Mouse (Mus musculus) adrenal gland (tissue): ENCODE data around the gene Eef1akmt1.

Experiments
- intact Hi-C: fragments of 180-260 bp; cut with DNase I; formaldehyde crosslinking; loops from one replicate; pipeline ENCODE4 v1.15.1; 2025

Gene Eef1akmt1

DNA sequence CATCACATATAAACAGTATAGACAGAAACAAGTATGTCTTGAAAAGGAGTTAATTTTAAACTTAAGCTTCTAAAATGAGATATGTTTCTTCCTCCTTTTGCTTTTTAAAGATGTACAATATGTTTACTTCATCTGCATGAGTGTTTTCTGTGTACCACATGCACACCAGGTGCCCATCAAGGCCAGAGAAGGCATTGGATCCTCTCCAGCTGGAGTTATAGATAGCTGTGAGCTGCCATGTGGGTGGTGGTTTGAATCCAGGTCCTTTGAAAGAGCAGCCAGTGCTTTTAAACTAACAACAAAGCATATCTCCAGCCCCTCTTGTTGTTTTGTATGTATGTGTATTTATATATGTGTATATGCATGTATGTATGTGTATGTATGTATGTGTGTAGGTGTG lies 18.5 kb downstream of the Eef1akmt1 start:
- intact Hi-C loops: no loop called here

DNA sequence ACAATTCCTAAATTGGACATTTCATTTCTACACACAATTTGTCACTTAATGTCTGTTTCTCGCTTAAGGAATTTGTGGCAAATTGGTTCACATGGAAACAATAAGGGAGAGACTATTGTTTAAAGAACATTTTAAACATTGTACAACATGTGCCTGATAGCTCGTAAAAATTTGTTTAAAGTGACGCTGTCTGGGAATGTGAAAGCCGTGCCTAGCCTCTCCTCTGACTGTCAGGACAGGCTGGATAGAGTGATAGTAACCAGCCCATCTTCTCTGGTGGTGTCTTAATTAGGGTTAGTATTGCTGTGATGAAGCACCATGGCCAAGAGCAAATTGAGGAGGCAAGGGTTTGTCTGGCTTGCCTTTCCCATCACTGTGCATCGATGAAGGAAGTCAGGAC lies 24.4 kb downstream of the Eef1akmt1 start:
- intact Hi-C loops: no loop called here

DNA sequence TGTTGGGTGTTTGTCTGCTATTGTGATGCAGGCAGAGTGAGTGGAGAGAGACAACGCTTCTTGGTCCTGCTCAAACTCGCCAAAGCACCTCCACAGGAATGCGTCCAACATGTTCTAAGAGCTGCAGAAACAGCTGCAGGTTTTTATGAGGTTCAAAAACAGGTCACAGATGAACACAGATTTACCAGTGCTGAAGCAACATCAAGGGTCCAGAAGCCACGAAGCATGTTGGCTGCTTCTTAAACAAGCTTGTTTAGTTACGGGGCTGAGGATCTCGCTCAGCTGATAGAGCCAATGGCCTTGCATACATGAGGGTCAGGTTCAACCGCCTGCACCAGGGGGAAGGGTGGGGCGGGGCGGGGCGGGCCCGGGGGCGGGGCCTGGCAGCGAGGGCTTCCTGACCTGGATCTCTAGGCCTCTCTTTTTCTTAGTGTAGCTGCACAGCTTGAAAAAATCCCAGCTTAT lies 24.8 kb downstream of the Eef1akmt1 start:
- intact Hi-C loops: no loop called here

DNA sequence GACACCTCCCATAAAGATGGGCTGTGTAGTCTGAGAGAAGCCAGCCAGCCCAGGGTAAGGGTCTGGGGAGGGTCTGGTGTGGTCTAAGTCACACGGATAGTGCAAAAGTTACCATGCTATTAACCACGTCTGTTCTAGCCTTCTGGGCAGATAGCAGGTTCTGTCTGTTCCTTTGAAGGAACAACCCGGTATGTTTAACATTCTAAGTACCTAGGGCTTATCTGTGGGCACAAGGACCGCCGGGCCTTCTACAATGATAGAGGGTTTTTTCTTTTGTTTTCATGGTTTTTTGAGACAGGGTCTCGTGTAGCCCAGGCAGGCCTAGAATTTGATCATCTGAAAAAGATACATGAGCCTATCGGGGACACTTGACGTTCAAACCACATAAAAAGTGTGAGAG lies 25.3 kb downstream of the Eef1akmt1 start:
- intact Hi-C loops: no loop called here

DNA sequence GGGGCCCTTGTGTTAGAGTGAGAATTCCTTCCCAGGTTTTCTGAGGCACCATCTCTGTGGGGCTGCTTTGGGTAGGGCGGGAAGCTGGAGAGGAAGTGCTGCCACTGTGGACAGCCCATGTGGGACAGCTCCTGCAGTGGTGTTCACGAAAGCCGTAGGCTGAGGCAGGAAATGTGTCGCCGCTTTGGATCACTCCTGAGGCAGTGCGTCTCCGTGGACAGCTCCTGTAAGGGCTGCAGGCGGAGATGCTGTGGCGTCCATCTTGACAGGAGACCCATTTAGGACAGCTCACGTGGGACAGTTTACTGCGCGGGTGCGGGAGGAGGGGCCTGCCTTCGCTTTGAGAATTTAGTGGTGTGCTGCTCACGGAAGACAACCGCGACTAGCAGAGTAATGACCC lies 25.9 kb downstream of the Eef1akmt1 start:
- intact Hi-C loops: no loop called here

DNA sequence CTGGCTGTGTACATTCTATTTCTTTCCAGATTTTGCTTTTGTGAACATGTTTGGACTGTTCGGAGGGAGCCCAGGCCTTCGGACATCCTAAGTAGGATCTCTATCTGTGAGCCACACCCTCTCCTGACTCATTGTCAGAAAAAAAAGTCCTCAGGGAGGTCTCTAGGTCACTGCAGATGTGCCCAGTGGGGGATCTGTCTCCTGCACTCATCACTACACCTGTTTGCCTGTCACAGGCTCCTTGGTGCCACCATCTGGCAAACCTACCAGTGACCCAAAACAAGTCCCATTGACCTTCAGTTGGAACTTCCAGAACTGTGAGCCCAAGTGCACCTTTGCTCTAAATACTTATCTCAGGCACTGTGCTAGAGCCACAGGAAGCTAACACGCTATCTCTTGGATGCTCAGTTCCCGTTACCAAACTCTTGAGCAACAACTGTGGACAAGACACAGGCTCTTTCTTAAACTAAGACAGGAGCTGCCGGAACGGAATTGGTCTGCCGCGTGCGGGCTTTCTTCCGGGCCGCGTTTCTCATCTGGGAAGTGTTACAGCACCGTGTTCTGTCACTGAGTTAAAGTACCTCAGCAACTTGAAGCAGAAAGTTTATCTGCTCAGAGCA lies 27.9 kb downstream of the Eef1akmt1 start:
- intact Hi-C loops: no loop called here

DNA sequence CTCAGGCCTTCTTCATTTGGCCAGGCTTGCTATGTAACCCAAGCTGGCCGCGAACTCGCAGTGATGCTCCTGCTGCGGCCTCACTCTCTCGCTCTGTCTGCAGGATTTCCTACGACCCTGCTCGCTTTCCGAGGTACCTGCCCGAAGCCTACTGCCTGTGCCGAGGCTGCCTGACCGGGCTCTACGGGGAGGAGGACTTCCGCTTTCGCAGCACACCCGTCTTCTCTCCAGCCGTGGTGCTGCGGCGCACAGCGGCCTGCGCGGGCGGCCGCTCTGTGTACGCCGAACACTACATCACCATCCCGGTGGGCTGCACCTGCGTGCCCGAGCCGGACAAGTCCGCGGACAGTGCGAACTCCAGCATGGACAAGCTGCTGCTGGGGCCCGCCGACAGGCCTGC lies 29.2 kb downstream of the Eef1akmt1 start:
- intact Hi-C loops: no loop called here

DNA sequence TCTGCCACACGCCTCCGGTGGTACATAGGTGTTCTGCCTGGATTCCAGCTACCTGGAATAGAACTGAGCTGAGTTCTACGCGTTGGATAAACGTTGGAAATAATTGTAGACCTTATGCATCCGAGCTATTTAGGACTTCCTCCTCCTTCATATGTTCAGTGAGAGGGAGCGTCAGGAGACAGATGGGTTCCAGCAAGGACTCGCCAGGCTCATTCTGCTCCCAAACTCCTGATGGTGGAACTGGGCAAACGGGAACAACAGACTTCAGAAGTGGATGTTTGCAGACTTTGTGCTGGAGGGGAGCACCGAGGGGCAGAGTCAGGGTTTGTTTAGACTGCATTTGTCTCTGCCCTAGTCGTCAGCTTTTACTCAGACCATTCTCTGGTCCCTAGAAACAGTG lies 30.7 kb downstream of the Eef1akmt1 start:
- intact Hi-C loops: no loop called here

DNA sequence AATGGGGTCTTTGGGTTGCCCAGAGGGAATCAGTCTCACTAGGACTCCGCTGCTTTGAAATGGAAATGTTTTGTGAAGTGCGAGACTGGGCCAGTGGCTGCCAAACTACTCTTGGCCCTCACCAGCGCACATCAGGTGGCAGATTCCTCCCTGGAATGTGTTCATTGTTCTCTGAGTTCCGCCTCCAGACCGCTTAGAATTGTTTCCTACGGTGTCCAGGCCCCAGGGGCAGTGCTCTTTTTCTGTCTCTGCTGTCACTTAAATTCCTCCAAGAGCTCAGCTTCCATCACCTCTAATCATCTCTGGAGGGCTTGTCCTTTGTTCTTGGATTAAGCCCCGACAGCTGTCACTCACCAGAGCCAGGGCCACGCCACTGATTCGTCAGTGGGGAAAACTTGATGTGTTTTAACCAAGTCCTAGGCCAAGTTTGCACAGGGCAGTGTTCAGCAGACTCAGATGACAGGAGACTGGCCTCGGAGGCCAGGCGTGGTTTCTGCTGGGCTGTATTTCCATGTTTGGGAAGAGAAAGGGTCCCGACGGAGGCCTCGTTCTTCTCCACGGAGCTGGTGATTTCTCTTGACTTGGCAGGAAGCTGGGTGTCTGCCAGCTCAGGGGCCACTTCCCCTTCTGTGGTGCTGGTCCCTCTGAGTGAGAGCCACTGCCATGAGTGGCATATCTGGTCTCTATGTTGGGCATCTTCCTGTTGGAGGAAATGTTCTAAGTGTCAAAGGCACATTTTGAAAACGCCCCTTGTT lies 34.0 kb downstream of the Eef1akmt1 start:
- intact Hi-C loops: loop anchor here (5.0 kb wide), 1 partner anchor 35 kb away; the partner anchor contains the start of gene Eef1akmt1

DNA sequence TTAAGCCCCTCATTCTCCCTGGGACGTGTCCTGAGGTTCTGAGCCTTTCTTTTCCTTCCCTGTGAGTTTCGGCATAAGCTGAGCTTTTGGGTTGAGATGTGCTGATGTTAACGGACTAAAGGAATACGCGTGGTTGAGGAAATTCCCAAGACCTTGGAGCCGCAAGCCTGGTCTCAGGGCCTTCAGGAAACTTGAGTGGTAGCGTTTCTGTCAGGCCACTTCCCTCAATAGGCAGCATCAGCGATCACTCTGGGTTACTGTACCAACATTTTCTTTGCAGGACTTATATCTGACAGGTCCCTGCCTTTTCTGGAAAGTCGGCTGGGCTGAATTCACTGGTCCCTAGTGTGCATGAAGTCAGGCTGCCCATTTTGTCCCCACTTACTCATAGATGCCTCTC lies 34.6 kb downstream of the Eef1akmt1 start:
- intact Hi-C loops: loop anchor here (5.0 kb wide), 1 partner anchor 35 kb away; the partner anchor contains the start of gene Eef1akmt1

DNA sequence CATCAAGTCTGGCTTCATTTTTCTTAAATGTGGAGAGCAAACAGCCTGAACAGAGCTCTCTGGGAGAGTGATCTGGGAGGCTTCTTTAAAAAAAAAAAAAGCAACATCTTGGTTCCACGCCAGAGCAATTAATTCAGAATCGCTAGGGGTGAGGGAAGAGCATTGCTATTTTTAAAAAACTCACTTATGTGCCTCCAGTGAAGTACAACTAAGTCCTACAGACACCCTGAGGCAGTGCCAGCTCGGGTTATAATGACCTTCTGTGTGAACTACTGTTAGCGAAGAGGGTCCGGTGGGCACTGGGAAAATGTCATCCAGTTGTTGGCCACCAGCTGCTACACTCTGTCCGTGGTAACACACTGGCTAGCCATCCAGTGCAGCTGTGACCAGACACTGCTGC lies 35.8 kb downstream of the Eef1akmt1 start:
- intact Hi-C loops: loop anchor here (5.0 kb wide), 1 partner anchor 37 kb away; the partner anchor contains the start of gene Eef1akmt1

DNA sequence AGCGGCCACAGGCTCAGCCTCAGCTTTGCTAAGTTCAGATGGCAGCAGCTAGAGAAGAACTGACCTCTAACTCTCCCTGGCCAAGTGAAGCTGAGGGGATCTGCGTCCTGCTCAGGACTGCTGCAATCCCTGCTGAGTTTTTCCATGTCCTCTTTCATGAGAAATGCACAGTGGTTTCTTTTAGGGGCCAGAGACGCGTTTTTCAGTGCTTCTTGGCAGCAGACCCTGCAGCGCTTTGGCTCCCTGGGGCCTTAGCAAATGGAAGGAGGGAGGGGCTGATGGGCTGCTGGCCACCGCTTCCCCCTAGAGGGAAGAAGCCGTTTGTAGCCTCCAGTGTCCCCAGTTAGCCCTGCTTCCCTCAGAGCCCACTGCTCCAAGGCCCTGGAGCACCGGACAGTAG lies 36.5 kb downstream of the Eef1akmt1 start:
- intact Hi-C loops: loop anchor here (5.0 kb wide), 2 partner anchors 37 to 82 kb away; partner anchors contain the start of gene Eef1akmt1

DNA sequence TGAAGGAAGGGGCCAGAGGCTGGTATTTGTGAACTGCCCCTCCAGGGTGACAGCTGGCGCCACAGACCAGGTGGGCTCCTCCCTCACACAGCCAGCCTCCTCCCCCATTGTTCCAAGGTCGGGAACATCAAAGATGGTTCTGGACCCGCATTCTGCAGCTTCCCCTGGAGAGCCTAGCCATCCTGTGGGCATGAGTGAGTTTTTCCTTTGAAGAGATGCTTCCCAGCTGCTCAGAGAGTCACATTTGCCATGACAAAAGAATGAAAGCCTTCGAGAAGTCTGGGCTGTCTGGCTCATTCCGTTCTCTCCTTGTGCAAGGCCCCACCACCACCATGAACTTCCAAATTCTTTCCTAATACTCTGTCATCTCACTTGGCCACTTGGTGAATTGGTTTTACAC lies 37.1 kb downstream of the Eef1akmt1 start:
- intact Hi-C loops: loop anchor here (5.0 kb wide), 1 partner anchor 83 kb away; no protein-coding TSS in a partner anchor

DNA sequence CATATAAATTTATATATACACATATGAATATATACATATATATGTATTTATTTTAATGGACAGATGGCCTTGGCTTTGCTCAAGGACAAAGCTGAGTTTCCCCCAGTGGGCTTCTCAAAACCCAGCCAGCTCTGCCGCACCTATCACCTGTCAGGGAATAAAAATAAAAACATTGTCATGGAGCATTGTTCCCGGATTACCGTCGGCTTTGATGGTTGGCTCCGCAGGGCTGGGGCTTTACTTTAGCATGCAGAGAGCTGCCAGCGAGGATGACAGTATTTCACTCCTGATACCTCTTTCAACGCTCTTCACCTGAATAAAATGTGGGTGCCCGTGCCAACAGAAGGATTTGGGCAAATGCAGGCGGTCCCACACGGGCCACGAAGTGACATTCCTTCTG lies 37.6 kb downstream of the Eef1akmt1 start:
- intact Hi-C loops: loop anchor here (5.0 kb wide), 1 partner anchor 83 kb away; no protein-coding TSS in a partner anchor

DNA sequence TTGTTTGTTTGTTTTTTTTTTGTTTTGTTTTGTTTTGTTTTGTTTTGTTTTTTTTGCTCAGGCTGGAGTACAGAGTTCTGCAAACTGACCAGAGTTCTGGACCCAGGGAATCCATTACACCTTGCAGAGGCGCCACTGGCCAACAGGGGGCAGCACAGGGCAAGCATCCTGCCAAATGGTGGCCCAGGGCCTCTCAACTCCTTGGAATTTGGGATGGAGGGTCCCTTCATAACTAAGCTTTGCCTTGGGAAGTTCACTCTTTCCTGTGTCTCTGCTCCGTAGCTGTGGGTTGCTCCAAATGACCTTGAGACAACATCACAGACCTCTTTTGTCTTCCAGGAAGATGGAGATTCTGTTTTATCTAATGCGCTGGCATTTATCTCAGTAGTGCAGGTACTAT lies 38.2 kb downstream of the Eef1akmt1 start:
- intact Hi-C loops: loop anchor here (5.0 kb wide), 1 partner anchor 84 kb away; no protein-coding TSS in a partner anchor

DNA sequence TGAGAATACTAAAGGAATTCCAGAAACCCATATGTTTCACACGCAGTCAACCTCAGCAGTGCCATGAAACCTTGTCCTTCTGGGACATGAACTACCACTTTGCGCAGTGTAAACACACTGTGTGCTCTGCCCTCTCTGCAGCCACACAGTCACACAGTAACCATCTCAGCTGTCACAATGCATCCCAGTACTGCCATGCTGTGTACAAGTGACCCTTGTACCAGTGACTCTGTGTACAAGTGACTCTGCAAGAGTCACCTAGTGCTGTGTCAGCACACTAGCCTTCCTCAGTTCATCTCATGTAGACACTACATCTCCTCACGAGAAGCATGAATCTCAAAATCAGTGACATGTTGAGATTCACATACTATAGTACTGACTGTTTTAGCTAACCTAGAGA lies 38.8 kb downstream of the Eef1akmt1 start:
- intact Hi-C loops: loop anchor here (5.0 kb wide), 1 partner anchor 85 kb away; no protein-coding TSS in a partner anchor

DNA sequence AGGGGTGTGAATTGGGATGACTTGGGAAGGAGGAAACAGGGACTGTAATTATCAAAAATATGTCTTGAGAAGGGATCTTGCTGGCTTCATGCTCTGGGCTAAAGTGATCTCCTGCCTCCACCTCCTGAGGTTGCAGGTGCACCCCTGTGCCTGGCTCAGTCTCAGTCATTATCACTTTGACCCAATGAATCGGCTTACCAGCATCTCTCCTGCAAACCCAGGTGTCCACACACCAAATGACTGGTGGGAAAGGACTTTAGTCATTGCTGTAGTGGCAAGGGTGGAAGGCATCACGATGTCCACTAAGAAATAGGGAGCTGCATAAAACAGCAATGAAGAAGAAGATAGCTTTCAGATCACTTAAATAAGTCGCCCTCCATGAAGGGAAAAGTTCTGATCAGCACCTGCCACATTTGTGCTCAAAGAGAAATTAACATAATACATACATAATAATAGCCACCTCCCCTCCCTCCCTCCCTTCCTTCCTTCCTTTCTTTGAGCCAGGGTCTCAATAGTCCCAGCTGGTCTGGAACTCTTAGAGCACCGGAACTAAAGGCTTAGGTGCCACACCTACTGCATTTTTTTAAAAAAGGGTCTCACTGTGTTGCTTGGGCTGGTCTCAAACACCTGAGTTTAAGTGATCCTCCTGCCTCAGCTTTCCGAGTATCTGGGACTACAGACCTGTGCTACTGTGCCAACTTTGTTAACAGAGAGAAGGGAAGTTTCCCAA lies 41.5 kb downstream of the Eef1akmt1 start:
- intact Hi-C loops: loop anchor here (5.0 kb wide), 1 partner anchor 87 kb away; no protein-coding TSS in a partner anchor

DNA sequence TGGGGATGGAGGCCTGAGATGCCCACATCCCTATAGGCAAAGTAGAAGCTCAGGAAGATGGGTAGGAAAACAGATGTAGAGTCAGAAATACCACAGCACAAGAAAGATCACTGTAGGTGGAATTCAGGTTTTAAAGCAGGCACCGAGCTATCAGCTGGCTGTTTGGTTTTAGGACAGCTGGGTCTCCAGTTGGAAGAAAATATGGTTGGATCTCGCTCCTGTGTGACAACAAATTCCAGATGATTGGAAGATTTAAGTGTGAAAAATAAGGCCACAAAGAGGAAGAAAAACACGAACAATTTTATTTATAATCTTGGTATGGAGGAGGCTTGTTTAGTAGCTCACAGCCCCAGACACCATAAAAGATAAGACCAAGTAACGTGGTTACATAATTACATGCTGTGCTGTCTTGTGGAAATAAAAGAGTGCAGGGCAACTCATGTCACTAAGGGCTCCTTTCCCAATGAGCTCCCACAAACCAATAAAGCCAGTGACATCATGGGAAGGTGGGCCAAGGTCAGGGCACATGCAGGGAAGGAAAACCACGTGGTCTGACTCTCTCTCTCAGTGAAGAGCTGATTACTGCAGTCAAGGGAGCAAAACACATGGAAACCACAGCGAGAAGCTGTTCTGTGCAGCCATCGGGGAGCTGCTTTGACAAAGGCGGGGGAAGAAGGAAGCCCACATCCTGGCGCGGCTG lies 42.2 kb downstream of the Eef1akmt1 start:
- intact Hi-C loops: no loop called here

DNA sequence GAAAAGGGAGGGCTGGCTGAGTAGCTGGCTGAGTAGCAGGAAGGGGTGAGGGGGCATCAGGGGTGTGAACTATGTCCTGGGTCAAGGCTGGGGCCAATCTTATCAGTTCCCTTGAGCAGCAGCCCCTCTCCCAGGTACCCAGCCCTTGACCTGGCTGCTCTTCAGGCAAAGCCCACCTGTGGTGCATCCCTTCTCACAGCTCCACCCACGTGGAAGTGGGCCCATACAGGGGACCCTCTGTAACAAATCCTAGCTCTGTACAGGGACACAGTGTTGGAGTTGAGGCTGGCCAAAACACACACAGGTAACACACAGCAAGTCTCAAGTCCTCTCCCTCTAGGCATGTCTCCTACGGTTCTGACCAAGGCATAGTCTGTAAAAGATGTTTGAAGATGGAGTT lies 43.8 kb downstream of the Eef1akmt1 start:
- intact Hi-C loops: no loop called here

DNA sequence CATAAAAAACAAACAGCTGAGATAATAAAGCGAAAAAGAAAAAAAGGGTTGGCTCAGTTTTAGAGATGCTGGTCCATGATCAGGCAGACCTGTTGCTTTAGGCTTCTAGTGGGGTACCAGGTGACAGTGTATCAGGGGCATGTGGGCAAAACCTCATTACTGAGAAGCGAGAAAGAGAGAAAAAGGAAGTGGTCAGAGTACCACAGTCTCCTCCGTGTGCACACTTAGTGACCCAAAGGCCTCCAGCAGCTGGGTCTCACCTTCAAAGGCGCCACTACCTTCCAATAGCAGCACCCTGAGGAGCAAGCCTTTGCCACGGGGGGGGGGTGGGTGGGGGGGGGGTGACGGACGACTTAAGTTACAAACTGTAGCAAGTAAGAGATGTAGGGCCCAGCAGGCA lies 44.3 kb downstream of the Eef1akmt1 start:
- intact Hi-C loops: no loop called here

DNA sequence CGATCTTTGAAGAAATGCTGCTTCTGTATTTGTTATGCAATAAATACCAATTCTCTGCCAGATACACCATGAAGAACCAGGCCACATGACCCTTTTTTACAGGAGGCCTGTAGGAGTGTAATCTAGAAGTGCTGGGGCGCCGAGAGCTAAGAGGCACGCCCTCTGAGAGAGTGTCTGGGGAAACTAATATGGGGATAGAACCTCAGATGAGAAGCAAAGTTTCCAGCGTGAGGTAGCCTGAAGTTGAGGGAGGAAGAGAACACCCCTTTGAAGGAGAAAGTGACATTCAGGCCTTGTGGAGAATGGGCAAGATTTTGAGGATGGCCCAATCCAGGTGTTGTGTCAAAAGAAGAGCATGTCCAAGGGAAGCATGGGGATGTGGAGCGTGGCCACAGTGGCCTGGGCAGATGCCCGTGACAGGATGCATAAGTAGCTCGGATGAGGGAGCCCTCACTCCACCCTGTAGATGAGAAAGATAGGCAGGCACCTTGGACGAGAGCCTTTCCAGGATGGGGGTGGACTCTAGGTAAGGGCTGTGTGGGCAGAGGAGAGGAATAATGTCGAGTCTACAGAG lies 45.3 kb downstream of the Eef1akmt1 start:
- intact Hi-C loops: no loop called here
